Mouse (Mus musculus): ENCODE results near the gene Ramp1. TPM values are rescaled to one million over a fixed set of nuclear protein-coding genes. Genes with fewer than 3 reads are reported as not detected.

The Ramp1 gene
- total and polyA plus RNA-seq, 3 experiments = 4.1 to 5.6 TPM; not detected in 1

DNA sequence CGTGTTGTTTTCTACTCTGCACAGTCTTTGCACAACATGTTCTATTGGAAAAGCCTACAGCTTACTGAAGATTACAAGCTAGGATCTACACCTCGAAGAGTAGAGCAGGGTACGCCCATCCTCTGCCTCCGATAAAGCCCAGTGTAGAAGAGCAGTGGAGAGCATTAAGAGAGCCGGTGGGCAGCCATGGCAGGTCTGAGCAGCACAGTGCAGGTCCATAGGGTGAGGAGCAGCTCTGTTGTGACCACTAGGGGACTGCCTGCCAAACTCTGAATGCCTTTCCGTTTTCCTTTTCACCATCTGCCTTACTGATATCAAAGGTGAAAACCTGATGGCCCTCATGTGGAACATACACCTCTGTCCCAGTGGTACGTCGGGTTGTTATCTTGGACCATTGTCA, 72.3 kb downstream of the Ramp1 start (continued):
- TF ChIP-seq RCOR1 (IDR thresholded peaks at IDR 0.05; ENCODE audit: low read depth, low read length) (no peak), ZNF384 (IDR thresholded peaks at IDR 0.05; ENCODE audit: low read depth, low read length) (no peak)

DNA sequence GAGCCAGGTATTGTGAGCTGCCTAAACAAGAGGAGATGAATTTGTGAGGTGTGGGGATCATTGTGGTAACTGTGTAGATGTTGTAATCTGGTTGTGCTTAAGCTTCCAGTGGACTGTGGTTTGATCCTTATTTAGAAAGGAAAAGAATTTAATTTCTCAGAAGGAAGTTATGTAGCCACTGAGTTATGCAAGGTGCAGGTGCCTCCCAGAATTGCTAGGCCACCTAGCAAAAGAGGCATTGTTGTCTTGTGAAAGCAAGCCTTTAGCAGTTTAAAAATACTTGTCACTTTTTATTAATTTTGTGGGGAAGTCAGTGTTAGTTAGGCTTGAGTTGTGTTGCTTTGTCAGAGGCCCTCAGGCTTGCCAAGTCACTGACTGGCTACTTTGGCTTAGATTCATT, 78.3 kb downstream of the Ramp1 start:
- TF ChIP-seq USF1 (IDR thresholded peaks at IDR 0.05; ENCODE audit: low read depth, low read length) (no peak), EP300 (IDR thresholded peaks at IDR 0.05; ENCODE audit: low read depth in 1 of 2, low read length in 2 of 2) (no peak), ZNF384 (IDR thresholded peaks at IDR 0.05; ENCODE audit: low read depth, low read length) (no peak)
- H3K79me2 ChIP-seq (ENCODE audit: control insufficient read depth, insufficient read depth, low read length, poor library complexity) = peaks cover 52% of the 10 kb centered on the region
- H3K9ac ChIP-seq (ENCODE audit: control insufficient read depth, low read depth, low read length, poor library complexity, severe bottlenecking) = no peak overlapping the region
- peaks cover 4 to 6% of the 10 kb centered on the region in 2 experiments; a peak in 3 of 4 replicates for H3K4me1 ChIP-seq (ENCODE audit: control insufficient read depth in 1 of 2, insufficient read depth in 2 of 2, low read length in 2 of 2)
- no peak overlapping the region for H3K4me3 ChIP-seq (ENCODE audit: control insufficient read depth in 1 of 2, insufficient read depth in 1 of 2, low read depth in 2 of 2, low read length in 2 of 2)
- no peak for DNase-seq (ENCODE audit: low read depth, low spot score)
- peaks cover 9 to 18% of the 10 kb centered on the region in 2 experiments for H3K36me3 ChIP-seq (ENCODE audit: control insufficient read depth in 1 of 2, insufficient read depth in 2 of 2, low read length in 2 of 2)
- no peaks in the 10 kb centered on the region for H3K9me3 ChIP-seq (replicated peaks; ENCODE audit: insufficient read depth, low read length)
- no peaks in the 10 kb centered on the region for H3K27me3 ChIP-seq (ENCODE audit: control insufficient read depth in 1 of 2, insufficient read depth in 2 of 2, low read length in 2 of 2)
- H3K27ac ChIP-seq (ENCODE audit: control insufficient read depth, low read depth, low read length) = no peak overlapping the region

GRCm38 (mm10) chr1:91259794-91260193, 80.2 kb downstream of the Ramp1 start:
- no peak for TF ChIP-seq TCF12 (IDR thresholded peaks at IDR 0.05; ENCODE audit: low read depth, low read length)
- no peak for TF ChIP-seq CTCF (IDR thresholded peaks at IDR 0.05 in 2 of 3, conservative IDR thresholded peaks at IDR 0.05 in 1 of 3; ENCODE audit: control insufficient read depth in 1 of 3, insufficient read depth in 1 of 3, low read depth in 2 of 3, low read length in 3 of 3, poor library complexity in 1 of 3, severe bottlenecking in 1 of 3)
- no peak for TF ChIP-seq GABPA (IDR thresholded peaks at IDR 0.05; ENCODE audit: low read depth, low read length)
- no peak for TF ChIP-seq SIN3A (IDR thresholded peaks at IDR 0.05; ENCODE audit: low read length)
- no peak for TF ChIP-seq ETS1 (IDR thresholded peaks at IDR 0.05; ENCODE audit: low read depth, low read length)
- no peak for TF ChIP-seq NRF1 (IDR thresholded peaks at IDR 0.05; ENCODE audit: insufficient read depth, low read depth, low read length, poor library complexity, severe bottlenecking)
- TF ChIP-seq MEF2A (IDR thresholded peaks at IDR 0.05; ENCODE audit: extremely low read depth, insufficient replicate concordance, low read depth, low read length, poor library complexity, severe bottlenecking) = no peak
- TF ChIP-seq MYB (IDR thresholded peaks at IDR 0.05; ENCODE audit: low read depth, low read length) = no peak
- TF ChIP-seq MXI1 (IDR thresholded peaks at IDR 0.05; ENCODE audit: low read depth, low read length) = no peak
- no peak for TF ChIP-seq ELF1 (IDR thresholded peaks at IDR 0.05; ENCODE audit: low read depth, low read length)
- no peak for TF ChIP-seq MAFK (IDR thresholded peaks at IDR 0.05; ENCODE audit: borderline replicate concordance, low read depth, low read length)
- TF ChIP-seq ZNF384 (IDR thresholded peaks at IDR 0.05; ENCODE audit: low read depth, low read length) = no peak
- no peak for TF ChIP-seq GATA1 (IDR thresholded peaks at IDR 0.05; ENCODE audit: low read depth, low read length)
- no peak for TF ChIP-seq KAT2A (conservative IDR thresholded peaks at IDR 0.05; ENCODE audit: low read depth, low read length)
- TF ChIP-seq SMC3 (IDR thresholded peaks at IDR 0.05; ENCODE audit: low read depth, low read length) = no peak
- TF ChIP-seq NELFE (IDR thresholded peaks at IDR 0.05; ENCODE audit: low read depth, low read length) = no peak
- no peak for TF ChIP-seq HCFC1 (IDR thresholded peaks at IDR 0.05; ENCODE audit: low read depth, low read length)
- H3K9ac ChIP-seq (ENCODE audit: control insufficient read depth, low read depth, low read length, poor library complexity, severe bottlenecking) = no peak overlapping the region
- H3K27ac ChIP-seq (ENCODE audit: control insufficient read depth, low read depth, low read length) = no peak overlapping the region
- peaks cover 9 to 18% of the 10 kb centered on the region in 2 experiments for H3K36me3 ChIP-seq (ENCODE audit: control insufficient read depth in 1 of 2, insufficient read depth in 2 of 2, low read length in 2 of 2)
- H3K4me1 ChIP-seq (ENCODE audit: control insufficient read depth in 1 of 2, insufficient read depth in 2 of 2, low read length in 2 of 2) = peaks cover 4 to 6% of the 10 kb centered on the region in 2 experiments; a peak in 2 of 4 replicates
- H3K4me3 ChIP-seq (ENCODE audit: control insufficient read depth in 1 of 2, insufficient read depth in 1 of 2, low read depth in 2 of 2, low read length in 2 of 2) = no peak overlapping the region
- H3K9me3 ChIP-seq (replicated peaks; ENCODE audit: insufficient read depth, low read length) = no peaks in the 10 kb centered on the region
- H3K79me2 ChIP-seq (ENCODE audit: control insufficient read depth, insufficient read depth, low read length, poor library complexity) = peaks cover 39% of the 10 kb centered on the region
- no peaks in the 10 kb centered on the region for H3K27me3 ChIP-seq (ENCODE audit: control insufficient read depth in 1 of 2, insufficient read depth in 2 of 2, low read length in 2 of 2)
- DNase-seq (ENCODE audit: low read depth, low spot score) = no peak
